24 mouse cellular contexts compared by ENCODE assay signal in the genomic region with DNA sequence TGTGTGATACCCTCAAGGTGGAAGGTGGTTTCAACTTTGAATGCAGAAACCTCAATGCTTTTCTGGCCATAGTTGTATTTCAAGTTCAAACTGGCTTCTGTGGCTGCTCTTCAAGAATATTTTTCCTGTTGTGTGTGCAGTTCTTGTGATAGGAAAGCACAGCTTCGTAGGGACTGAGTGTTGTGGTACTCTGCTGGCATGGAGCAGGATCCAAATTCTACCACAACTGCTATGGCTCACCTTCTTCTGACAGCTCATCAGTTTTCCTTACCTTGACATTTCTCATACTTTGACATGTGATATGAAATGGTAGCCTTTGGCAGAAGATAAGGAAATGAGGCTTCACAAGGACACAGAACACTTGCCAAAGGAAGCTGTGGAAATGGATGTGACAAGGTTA.
DNase-seq lines count a peak whose midpoint lies in the region; ATAC-seq and TF ChIP-seq lines count a peak whose summit lies in the region.
"Had no signal": no experiment of that assay in that cellular context is flagged by ENCODE, and none has a peak within 500 bp of the region (broad histone marks: within the 10 kb centered on the region; RNA-seq: fewer than 3 reads in every experiment).

No protein-coding gene starts in this region.

- H3K4me3 ChIP-seq in liver, postnatal 0 days (ENCODE audit: low read depth, low read length): no peak overlapping the region
- H3K4me3 ChIP-seq: embryonic facial prominence, embryonic 10.5 days; embryonic facial prominence, embryonic 12.5 days; forebrain, embryonic 13.5 days; forebrain, embryonic 15.5 days had no signal

- ATAC-seq in liver, postnatal 0 days: no peak
- ATAC-seq: activated CD4-positive, CD25-positive, alpha-beta regulatory T cell, adult 4 months; CD4-positive, CD25-positive, alpha-beta regulatory T cell, adult 4 months; forebrain, embryonic 13.5 days; forebrain, embryonic 15.5 days; Patski had no signal

- H3K36me3 ChIP-seq in liver, postnatal 0 days (replicated peaks; ENCODE audit: insufficient read depth, low read length): no peaks in the 10 kb centered on the region
- H3K36me3 ChIP-seq: embryonic facial prominence, embryonic 10.5 days; embryonic facial prominence, embryonic 12.5 days; forebrain, embryonic 15.5 days; G1E had no signal

- peak; percentile 30 to 85 for DNase-seq in adrenal gland, adult (ENCODE audit: inconsistent age in 2 of 2, low spot score in 1 of 2)
- DNase-seq in adrenal gland, adult 18-20 months (ENCODE audit: low spot score in 2 of 2): no peak
- DNase-seq in adrenal gland, adult 8-10 months: peak; percentile 36
- no peak for DNase-seq in adrenal gland, postnatal 4 days (ENCODE audit: low spot score in 2 of 2)
- DNase-seq in adrenal gland, postnatal 10 days: peak; percentile 30
- peak; percentile 20 to 25 for DNase-seq in adrenal gland, postnatal 36 days
- DNase-seq in liver, postnatal 0 days: no peak
- DNase-seq: B cell, adult 2 months; cerebellum, adult 11 months; cerebellum, adult 18-20 months; cerebellum, adult 8-10 months; cerebellum, adult 9-11 months; cerebellum, postnatal 14 days; cerebellum, postnatal 36 days had no signal

- WGBS in liver, postnatal 0 days (ENCODE audit: insufficient replicate concordance): 67% methylated on average over 1 of the region's 1 CpGs

- no peak overlapping the region for H3K4me2 ChIP-seq in liver, postnatal 0 days (ENCODE audit: low read depth, low read length)
- H3K4me2 ChIP-seq: embryonic facial prominence, embryonic 12.5 days; forebrain, embryonic 13.5 days; forebrain, embryonic 15.5 days had no signal

- TF ChIP-seq CTCF in liver, postnatal 0 days (IDR thresholded peaks at IDR 0.05; ENCODE audit: low read depth): no peak

- no peak for TF ChIP-seq EP300 in liver, postnatal 0 days (IDR thresholded peaks at IDR 0.05; ENCODE audit: low read depth)

- H3K9me3 ChIP-seq in liver, postnatal 0 days (ENCODE audit: low read length): no peaks in the 10 kb centered on the region
- H3K9me3 ChIP-seq: embryonic facial prominence, embryonic 10.5 days; embryonic facial prominence, embryonic 12.5 days; forebrain, embryonic 13.5 days; forebrain, embryonic 15.5 days had no signal

- H3K9ac ChIP-seq in liver, postnatal 0 days (replicated peaks): no peak overlapping the region
- H3K9ac ChIP-seq: embryonic facial prominence, embryonic 12.5 days; forebrain, embryonic 13.5 days; forebrain, embryonic 15.5 days; forebrain, postnatal 0 days had no signal

- H3K27ac ChIP-seq in liver, postnatal 0 days (ENCODE audit: low read depth): no peak overlapping the region
- H3K27ac ChIP-seq: embryonic facial prominence, embryonic 10.5 days; embryonic facial prominence, embryonic 12.5 days; forebrain, embryonic 13.5 days; forebrain, embryonic 15.5 days had no signal

- no peaks in the 10 kb centered on the region for H3K4me1 ChIP-seq in liver, postnatal 0 days (ENCODE audit: insufficient read depth)
- H3K4me1 ChIP-seq: embryonic facial prominence, embryonic 12.5 days had no signal

- no peaks in the 10 kb centered on the region for H3K27me3 ChIP-seq in liver, postnatal 0 days (ENCODE audit: insufficient read depth, low read length)
- H3K27me3 ChIP-seq: CH12.LX; embryonic facial prominence, embryonic 12.5 days; forebrain, embryonic 13.5 days; forebrain, embryonic 15.5 days had no signal

Comparison
In these comparisons a context has a peak if more than half of its experiments do, and no peak if none do; other contexts are left out.
1. DNase-seq: peak in adrenal gland, adult (2 of 2), adrenal gland, adult 8-10 months (single experiment), adrenal gland, postnatal 10 days (single experiment) and adrenal gland, postnatal 36 days (2 of 2); none in adrenal gland, adult 18-20 months (0 of 2), adrenal gland, postnatal 4 days (0 of 2) and liver, postnatal 0 days (single experiment).